Mouse (Mus musculus) cerebellum, postnatal 10 days (tissue): ENCODE data around the gene Akap11.
"Not testable (repeated sequence)": the region's sequence is repeated elsewhere in the genome, so short reads cannot be mapped to it uniquely, and the experiment has no call there.

Source experiments
- DNase-seq, 2 experiments: peaks; one replicate each; pipeline ENCODE4 v3.0.0; 2021; ENCODE audit warnings: mixed read lengths in 2 of 2

Akap11 gene

DNA sequence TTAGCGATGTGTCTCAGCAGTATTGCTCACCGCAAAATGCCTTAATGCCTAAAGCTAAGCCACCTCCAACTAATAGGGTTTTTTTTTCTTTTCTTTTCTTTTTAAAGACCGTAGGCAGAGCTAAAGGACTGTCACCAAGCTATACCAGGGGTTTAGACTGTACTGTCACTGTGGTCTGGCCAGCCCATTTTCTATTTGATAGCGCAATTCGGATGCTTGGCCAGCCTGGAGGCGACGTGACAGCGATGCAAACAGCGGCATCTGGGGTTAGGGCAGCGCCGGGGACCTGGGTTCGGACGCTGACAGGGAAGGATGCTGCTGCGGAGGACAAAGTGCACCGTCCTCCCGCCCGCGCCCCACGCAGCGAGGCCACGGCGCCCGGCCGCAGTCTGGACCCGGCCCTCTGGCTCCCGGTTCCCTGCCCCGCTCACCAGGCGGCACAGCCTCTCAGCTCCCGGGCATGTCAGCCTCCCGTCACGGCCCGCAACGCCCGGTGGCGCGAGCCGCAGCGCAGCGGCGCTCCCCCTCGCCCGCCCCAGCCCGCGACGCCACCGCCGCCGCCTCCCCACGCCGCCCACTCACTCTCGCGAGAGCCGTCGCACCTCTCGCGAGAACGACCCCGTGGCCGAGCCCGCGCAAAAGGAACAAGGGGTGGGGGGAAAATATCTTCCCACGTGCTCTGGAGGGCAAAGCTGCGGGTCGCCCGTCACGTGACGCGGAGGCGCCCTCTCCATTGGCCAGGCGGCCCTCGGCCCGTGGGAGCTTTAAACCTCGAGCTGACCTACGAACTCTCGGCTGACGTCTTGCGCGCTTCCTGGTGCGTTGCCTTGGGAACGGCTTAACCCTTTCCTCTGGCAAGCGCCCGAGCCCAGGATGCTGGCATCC lies at the start of gene Akap11:
TSS of gene Akap11 (minus strand) at position 528 of the 885 bp plus-strand sequence.
- peak; percentile 98 for DNase-seq

DNA sequence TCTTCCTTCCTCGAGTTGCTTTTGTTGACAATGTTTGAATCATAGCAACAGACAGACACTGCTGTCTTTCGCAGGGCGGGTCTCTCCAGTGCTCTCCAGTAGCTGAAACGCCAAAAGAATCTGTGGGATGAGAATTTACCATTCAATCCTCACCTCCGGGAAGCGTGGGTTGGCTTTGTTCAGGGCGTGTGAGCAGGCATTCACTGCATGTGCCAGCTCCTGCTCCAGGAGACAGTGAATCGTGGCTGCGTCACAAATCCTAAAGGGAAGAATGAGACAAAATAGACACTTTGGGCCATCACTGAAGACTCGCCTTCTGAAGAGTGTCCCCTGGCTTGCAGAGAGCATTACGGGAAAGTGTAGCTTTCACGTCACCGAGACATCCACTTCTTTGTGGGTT lies 47.6 kb upstream of the Akap11 start:
- no peak for DNase-seq

DNA sequence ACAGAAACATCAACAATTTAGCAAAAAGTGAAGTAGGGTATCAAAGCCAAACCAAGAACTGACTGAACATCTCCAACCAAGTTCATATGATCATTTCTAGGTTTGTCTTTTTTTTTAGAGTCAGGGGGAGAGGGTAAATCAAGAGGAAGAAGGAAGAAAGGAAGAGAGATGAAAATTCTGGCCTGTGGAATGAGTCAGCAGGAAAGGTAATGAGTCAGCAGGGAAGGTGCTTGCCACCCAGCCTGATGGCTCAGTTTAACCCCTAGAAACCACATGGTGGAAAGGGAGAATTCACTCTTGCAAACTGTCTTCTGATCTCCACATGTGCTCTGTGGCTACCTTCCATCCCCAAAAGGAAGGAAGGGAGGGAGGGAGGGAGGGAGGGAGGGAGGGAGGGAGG lies 46.6 kb upstream of the Akap11 start:
- no peak for DNase-seq

DNA sequence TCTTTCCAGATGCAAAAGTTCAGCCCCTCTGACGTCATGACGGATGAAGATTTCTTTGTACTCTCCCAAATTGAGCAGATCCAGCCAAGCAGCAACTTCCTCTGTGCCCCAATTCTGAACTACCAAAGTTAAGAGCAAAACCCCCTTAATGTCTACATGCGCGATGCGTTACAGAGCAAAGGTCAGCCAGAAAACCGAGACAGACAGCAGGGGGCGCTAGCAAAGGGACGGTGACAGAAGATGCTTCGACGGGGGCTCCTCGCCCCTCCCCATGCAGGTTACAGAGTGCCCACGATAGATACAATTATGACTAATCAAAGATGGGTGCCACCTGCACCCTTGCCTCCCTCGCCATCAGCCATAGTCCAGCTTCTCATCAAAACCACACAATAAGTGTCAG lies 39.3 kb upstream of the Akap11 start:
- peak; percentile 15 to 26 for DNase-seq

DNA sequence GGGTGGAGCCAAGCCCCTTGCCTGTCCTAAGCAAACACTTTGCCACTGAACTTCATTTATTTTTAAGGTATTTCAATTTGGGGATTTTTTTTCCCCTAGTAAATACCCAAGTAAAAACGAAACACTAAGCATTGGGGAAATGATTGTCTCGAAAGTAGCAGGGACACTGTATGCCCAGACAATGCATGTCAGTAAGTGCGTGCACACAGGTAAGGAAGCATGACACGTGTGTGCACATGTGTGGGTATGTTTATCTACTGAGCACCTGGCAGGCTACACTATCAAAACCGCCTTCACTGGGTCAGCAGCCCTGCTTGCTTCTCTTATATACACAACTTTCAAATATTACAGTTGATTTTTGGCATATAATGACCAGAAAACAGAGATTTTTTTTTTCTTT lies 31.8 kb upstream of the Akap11 start:
- no peak for DNase-seq

DNA sequence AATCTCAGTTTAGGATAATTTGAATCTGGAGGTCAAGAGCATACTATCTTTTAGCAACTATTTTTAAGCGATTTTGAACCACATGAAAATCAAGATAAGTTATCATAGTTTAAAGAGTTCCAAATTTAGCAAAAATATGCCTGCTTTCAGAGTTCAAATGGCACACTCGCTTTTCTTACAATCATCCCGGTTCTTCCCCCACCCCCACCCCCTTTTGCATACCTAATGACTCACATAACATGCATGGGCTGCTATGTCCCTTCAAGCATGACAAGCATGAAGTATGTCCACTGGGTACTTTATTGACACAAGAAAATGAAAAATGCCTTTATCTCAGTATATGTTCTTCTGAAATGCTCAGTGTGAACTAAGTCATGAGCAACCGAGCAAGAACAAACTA lies 29.8 kb upstream of the Akap11 start:
- DNase-seq: no peak

DNA sequence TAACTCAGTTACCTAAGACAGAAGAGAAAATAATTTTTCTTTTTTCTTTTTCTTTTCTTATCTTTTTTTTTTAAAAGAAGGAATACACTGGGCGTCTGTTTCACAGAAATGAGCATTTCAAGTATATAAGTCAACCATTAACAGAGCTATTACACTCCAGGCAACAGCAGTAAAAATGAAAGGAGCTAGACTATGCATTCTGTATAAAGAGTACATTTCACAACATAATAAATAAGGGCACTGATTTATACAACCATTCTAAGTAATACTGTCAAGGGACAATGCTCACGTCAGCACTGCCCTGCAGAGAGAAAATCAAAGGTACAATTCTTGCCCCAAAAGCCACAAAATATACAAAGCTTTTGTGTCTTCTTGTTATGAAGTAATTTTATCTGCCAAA lies 27.7 kb upstream of the Akap11 start:
- no peak for DNase-seq

DNA sequence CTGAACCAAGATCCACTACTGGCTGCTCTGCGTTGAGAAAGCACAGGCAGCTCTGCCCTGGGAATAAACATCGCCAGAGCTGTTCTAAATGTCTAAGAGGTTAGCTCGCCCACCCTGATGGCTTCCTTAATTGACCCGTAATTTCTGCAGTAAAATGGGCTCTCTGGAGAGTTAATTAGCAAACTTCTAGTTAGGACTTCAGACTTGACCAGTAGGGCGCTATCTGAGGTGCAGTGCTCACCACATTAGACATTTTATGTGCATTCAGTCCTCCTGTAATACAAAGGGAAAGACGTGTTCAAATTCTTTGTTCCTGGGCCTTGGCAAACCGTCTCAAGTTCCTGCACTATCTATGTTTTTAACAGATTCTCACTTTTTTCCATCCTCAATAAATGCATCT lies 26.6 kb upstream of the Akap11 start:
- no peak for DNase-seq

DNA sequence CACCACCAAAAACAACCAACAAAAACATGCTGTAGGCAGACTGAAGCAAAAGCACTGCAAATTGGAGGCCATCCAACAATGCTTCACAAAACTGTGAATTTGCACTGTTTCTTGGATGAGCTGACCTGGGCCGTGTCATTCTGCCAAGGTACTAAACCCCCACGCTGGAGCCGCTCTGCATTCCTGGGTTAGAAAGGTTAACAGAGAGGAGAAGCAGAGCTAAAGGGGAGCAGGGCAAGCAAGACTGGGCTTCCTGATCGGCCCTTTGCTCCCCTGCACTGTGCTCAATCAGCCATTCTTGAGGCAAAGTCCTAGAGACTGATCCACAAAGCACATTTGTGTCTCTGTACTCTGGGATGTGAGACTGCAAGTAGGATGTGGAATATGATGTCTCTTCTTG lies 25.5 kb upstream of the Akap11 start:
- DNase-seq: peak; percentile 15 to 17

DNA sequence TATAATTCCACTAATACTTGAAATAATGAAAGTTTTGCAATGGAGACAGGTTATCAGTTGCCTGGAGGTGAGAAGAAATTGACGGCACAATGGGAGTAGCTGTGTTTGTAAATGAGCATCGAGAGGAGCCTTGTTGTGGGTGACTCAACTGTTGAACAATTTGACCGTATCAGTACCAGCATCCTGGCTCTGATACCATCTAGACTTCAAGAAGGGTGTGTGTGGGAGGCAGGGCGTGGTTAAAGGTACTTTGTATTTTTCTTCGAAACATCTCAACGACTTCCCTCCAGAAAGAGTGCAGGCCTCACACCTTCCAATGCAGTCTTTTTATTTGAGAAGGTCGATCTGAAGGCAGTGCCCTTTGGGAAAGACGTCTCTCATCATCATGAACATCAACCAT lies 22.4 kb upstream of the Akap11 start:
- no peak for DNase-seq

DNA sequence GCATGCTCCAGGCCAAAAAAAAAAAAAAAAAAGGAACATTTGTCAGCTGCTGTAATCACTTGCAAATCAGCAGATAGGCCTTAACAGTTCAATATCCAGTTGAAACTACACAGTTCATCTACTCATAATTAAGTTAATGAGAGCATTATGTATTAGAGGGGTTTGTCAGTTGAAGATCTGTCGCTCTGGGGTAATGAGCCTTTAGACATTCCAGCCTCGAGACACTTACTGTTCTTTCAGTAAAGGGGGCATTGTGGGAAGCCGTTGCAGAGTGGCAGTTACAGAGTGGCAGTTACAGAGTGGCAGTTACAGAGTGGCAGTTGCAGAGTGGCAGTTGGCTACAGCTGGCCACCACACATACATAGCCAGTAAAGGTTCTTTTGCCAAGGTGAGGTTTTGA lies 18.2 kb upstream of the Akap11 start:
- not testable (repeated sequence) for DNase-seq

DNA sequence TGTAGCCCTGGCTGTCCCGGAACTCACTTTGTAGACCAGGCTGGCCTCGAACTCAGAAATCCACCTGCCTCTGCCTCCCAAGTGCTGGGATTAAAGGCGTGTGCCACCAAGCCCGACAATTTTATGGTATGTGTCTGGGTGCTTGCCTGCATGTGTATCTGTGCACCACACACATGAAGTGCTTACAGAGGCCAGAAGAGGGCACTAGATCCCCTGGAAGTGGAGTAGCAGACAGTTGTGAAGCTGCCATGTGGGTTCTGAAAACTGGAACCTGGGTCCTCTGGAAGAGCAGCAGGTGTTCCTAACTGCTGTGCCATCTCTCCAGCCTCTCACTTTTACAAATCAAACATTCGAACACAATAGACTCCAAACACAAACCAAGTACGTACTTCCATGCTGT lies 17.1 kb upstream of the Akap11 start:
- DNase-seq: peak in 1 of 2 experiments; percentile 11

DNA sequence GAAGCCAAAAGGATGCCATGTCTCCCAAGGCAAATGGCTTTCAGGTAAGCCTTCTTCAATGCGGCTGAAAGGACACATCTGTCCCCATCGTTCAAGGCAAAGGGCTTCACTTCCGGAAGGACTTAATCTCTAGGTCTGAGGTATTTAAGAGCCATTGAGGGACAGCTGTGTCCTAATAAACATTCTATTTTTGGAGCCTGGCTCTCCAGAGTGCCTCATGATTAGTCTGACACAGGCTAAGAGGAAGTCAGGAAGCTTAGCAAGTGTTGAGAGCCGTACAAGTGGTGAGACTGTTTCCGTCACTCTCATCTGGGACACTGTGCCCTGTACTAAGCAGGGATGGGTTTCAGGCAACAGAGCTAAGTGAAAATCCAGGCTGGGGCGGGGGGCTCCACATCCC lies 12.2 kb upstream of the Akap11 start:
- no peak for DNase-seq

DNA sequence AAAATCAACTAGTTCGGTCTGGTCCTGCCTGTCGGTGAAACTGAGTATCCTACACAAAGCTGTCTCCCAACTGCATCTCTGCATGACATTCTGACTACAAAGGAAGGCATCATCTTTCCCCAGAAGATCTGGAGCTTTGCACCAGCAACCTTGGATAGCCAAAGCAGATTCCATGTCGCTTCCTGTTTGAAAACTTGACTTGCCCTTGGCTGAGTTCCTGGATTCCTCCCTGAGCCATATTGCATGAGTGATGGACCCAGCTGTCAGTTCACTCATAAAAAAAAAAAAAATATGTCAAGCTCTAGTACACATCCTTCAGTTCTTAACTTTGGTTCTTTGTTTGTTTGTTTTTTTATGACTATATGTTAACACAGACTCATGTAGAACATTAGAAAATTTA lies 4.7 kb upstream of the Akap11 start:
- peak; percentile 73 to 76 for DNase-seq

DNA sequence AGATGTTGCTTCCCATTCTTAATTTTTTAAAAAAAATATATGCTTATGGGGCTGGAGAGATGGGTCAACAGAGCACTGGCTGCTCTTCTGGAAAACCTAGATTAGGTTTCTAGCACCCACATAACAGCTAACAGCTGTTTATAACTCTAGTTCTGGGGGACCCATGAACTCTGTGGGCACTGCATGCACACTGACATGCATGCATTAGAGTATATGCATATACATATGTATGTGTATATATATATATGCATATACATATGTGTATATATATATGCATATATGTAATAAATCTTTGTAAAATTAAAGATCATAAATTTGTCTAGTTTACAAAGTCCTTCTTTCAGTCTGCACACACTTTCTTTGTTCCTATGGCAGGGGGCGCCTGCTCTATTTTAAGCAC lies 3.2 kb upstream of the Akap11 start:
- DNase-seq: no peak

DNA sequence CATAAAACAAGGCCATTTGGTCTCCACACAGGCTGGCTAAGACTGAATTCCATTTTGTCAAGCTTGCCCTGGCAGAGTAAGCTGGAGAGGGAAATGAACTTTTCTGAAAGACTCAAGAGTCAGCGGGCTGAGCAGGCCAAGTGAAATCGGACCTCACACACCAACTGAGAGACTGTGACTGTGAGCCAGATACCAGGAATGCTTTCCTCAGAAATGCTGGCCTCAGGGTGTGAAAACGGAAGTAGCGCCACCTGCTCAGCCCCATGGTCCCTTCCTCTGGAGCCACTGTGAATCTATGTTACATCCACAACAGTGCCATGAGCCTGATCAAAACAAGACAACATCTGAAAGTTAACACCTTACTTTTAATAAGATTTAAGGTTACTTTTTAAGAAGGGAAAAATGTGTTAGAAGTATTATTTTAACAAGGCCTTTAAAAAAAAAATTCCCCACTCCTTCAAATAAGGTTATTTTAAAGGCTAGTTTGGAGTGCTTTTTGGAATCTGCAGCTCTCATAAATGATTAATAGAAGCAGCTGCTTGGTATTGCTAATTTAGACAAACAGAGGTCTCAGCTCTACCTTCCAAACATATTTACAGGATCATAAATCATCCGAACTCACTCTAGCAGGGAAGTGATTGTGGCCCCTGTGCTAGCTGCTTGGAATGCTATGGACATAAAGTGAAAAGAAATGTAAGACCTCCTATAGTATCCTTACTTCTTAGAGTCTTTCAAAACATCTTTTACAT lies 2.1 kb upstream of the Akap11 start:
- DNase-seq: peak; percentile 57 to 75

DNA sequence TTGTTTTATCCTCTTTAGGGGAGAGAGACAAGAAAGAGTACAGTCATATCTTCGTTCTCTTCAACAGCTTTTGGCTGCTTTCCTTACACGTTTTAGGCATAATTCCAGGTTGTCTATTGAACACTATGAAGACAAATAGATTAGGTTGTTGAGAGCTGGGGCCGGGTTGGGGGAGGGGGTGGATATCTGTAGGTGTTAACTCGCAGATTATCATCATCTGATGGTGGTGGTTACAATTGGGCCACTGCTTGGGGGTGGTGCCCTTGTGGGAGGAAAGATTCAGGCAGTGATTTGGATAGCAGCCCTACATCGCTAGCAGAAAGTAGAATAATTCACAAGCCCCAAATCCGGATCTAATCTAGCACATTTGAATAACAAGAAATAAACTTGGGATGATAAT lies 943 bp upstream of the Akap11 start:
- DNase-seq: peak; percentile 59 to 67

DNA sequence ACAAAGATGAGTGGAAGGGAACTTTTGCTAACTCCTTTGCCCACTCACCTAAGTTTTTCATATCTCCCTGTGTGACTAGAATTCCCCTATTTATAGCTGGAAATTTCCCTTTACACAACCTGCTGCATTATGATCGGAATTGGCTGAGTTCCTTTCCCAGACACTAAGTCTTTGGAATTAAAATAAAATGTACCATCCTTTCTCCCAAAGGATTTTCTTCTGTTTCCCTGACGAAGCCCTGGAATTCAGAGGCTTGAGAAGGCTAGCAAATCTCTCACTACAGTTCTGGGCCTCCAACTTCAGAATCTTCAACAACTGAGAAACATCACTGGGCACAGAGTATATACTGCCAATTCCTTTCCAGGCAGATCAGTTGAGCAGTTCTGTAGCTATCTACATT lies 1.2 kb downstream of the Akap11 start:
- DNase-seq: no peak

DNA sequence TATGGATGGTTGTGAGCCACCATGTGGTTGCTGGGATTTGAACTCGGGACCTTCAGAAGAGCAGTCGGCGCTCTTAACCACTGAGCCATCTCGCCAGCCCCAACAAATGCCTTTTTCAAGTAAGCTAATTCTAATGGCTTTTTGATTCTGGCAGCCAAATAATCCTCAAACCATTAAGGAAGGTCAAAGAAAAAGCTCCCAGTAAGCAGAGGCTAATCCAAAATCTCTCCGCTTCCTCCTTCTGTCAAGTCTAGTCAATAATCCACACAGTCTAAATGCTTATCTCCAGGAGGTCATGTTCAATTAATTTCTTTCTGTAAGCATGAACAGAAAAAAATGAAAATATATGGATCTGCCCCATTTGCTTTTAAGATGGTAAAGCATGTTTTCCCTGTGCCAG lies 2.0 kb downstream of the Akap11 start:
- DNase-seq: no peak

DNA sequence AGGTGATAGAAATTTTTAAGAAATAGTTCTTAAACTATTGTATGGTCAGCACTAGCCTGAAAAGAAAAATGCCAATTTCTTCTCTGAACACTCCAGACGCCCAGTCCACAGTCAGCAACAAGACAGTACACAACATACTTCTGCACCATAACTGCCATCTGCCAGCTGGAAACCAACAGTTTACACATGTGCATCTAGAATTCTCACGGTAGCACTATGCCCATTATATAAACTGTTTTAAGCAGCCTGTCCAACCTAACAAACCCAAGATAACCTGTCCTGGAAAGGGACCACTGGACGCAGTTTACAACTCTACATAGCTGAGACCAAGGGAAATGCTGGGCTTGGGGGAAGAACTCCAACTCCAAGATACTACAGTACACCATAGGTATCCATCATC lies 2.9 kb downstream of the Akap11 start:
- DNase-seq: no peak

DNA sequence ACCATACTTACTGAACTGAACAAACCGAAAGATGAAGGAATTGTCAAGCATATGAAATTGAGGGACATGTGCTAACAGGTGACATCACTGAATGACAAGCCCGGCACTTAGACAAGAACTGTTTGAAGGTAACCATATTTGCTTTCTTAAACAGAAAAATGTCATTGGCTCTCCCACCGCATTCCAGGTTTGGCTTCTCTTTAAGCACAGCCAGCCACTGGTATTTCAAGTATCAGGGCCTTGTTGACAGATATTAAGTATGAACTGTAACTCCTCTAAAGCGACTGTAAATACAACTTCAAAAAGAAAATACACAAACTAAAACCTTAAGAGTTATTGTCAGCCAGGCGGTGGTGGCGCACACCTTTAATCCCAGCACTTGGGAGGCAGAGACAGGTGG lies 4.3 kb downstream of the Akap11 start:
- no peak for DNase-seq

DNA sequence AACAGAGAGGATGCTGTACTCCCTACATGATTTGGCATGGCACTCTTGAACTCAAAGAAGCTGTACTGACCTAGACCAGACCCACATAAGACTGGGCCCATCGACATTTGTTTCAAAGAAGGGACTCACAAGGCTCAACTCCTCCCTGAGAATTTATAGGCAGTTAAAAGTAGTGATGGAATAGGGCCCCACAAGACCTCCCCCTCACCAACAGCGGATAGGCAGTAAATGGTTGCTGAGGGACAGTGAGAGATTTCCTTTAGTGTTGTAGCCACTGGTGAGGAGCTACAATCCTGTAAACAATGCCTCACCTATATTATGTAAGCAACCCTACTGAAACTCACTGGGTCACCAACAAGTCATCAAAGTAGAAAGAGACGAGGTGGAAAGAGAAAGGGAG lies 6.4 kb downstream of the Akap11 start:
- no peak for DNase-seq

DNA sequence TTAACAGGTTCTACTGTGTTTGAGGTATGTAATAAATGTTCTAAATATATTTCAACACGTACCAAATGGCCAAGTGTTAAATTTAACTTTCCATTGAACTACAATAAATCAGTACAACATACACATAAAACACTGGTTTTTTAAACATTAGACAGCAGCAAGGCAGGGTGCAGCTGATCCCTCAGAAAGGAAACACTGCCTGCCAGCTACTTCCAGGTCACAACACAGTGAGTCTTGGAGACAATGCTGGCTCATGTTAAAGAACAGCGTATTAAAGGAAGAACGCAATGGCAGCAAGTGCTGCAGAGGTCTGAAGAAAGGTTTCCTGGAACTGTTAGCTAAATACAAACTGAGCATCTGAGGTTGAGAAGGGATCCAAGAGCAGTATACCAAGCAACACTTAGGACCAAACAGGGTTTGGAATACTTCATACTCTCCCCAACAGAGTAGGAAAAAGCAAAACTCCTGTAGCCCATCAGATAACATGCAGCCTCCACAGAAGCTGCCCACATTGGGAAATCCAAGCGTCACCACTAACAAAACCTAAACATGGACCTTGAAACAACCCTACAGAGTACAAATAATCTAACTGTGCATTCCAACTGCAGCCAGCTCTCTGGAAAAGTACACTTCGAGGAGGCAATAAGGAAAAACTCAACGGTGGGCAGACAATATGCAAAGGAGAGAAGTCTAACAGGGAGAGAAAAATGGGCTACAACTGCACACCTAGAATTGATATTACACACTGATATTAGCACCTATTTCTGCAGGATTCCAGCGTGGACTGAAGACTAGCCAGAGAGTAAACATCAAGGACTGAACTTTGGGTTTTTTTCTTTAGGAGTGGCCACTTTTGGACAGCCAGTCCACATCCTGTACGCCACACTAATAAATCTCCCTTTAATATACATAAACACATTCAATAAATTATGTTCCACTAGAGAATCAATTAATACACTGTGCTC lies 7.9 kb downstream of the Akap11 start:
- no peak for DNase-seq
